Mouse (Mus musculus) heart, postnatal 10 days (tissue): ENCODE results near the gene Hoxb2. TPM values are rescaled to one million over a fixed set of nuclear protein-coding genes. Genes with fewer than 3 reads are reported as not detected.

Experiments used
- DNase-seq, 2 experiments: peaks; one replicate each; pipeline ENCODE4 v3.0.0; 2021
- intact Hi-C: fragments of 180-260 bp; cut with DNase I; formaldehyde crosslinking; loops from one replicate; pipeline ENCODE4 v1.15.1; 2025
- total RNA-seq, 2 experiments: library from RNA; stranded (reverse); gene quantifications; 2 replicates each; pipeline ENCODE4 v1.2.3; 2021

The Hoxb2 gene
- total RNA-seq, 2 experiments from 2014 or later, result 1.6 to 1.7 TPM

- intact Hi-C loops, result loop anchor here (2.0 kb wide), 1 partner anchor 38 kb away; no protein-coding TSS in a partner anchor
- DNase-seq, result peak in 1 of 2 experiments; percentile 39
These were observed 35.5 kb upstream of the Hoxb2 start for GRCm38 (mm10) chr11:96314671-96315343.

DNA sequence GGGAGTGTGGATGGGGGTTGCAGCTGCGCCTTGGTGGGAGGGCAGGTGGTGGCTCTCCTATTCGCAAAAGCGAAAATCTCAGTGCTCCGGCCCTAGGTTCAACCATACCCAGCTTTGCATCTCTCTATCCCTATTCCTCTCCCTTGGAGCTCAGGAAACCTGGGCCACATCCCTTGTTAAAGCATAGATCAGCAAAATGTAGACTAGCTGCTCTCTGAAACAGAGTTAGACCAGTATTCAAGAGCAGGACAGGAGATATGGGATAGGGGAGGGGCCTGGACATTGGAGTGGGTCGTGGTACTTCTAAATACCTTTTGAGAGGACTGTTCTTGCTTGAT, 35.0 kb upstream of the Hoxb2 start:
- no peak for DNase-seq
- intact Hi-C loops, result loop anchor here (2.0 kb wide), 1 partner anchor 37 kb away; no protein-coding TSS in a partner anchor

GRCm38 (mm10) chr11:96316696-96317607, 33.4 kb upstream of the Hoxb2 start:
- intact Hi-C loops, result no loop called here

GRCm38 (mm10) chr11:96317608-96318367, 32.5 kb upstream of the Hoxb2 start, which contains the start of gene Hoxb4:
Gene Hoxb4, plus strand, starts transcription at chr11:96318267.
- no peak for DNase-seq
- intact Hi-C loops, result no loop called here

More at GRCm38 (mm10) chr11:96316696-96317607, 33.4 kb upstream of the Hoxb2 start:
- DNase-seq, result no peak

GRCm38 (mm10) chr11:96318368-96319070, 31.8 kb upstream of the Hoxb2 start:
- intact Hi-C loops, result no loop called here
- peak in 1 of 2 experiments; percentile 57 for DNase-seq

GRCm38 (mm10) chr11:96319071-96319902, 31.0 kb upstream of the Hoxb2 start:
- no peak for DNase-seq
- intact Hi-C loops, result no loop called here

GRCm38 (mm10) chr11:96319910-96320309, 30.4 kb upstream of the Hoxb2 start:
- intact Hi-C loops, result no loop called here
- no peak for DNase-seq

GRCm38 (mm10) chr11:96320688-96321087, 29.6 kb upstream of the Hoxb2 start:
- intact Hi-C loops, result no loop called here
- DNase-seq, result no peak

DNA sequence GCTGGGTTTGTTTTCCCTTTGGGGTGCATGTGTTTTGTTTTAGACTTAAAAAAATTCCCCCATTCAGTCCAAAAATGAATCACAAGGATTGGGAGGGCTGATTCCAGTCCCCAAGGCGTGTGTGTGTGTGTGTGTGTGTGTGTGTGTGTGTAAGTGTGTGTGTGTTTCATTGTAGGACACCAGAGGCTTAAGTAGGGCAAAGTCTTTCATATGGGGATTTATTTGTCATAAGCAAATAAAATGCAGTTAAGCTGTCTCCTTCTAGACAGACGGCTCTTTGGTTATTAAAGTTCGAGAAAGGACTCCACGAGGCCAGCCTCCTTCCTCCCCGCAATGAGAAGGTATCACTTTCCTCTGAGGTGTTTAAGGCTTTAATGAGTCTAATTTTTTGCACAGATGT, 28.5 kb upstream of the Hoxb2 start:
- intact Hi-C loops, result no loop called here
- no peak for DNase-seq

DNA sequence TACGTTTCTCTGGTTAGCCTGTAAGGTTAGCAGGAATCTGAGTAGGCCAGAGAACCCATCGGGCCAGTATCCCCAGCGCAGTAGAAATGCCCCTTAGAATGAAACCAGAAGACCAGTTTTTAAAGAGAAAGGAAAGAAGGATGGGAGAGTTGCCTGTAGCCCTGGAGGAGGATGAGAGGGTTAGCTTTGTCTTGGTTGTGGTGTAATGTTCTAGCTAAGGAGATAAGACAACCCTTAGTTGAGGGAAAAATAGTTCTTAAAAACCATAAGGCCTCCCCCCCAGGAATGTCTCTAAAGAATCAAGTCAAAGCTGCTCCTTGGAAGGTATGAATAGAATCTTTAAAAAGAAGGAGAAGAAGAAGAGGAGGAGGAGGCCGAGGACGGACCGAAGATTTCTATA, 27.6 kb upstream of the Hoxb2 start:
- no peak for DNase-seq
- intact Hi-C loops, result no loop called here

GRCm38 (mm10) chr11:96323154-96323553, 27.2 kb upstream of the Hoxb2 start, which contains the start of gene Hoxb3:
Gene Hoxb3, plus strand, starts transcription at chr11:96323326.
- intact Hi-C loops, result no loop called here
- no peak for DNase-seq

DNA sequence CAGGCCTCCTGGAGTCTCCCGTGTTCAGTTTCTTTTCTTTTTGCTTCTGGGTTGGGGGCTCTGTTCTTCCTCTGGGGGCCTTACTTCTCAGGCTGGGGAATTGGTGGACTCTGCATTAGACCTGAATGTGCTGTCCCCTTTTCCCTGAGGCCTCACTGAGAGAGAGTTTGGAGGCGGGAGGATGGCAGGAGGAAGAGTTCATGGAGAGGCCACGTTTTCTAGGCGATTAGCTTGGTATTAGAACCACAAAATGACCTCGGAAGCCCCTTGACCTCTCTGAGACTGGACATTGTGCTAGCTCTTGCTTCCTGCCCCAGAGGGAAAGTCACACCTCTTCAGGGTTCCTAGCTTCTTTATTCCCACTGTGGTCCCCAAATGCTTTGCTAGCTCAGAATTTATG, 26.2 kb upstream of the Hoxb2 start:
- intact Hi-C loops, result no loop called here

GRCm38 (mm10) chr11:96324965-96325364, 25.4 kb upstream of the Hoxb2 start:
- intact Hi-C loops, result no loop called here

More for the DNA sequence above, 26.2 kb upstream of the Hoxb2 start:
- DNase-seq, result no peak

DNA sequence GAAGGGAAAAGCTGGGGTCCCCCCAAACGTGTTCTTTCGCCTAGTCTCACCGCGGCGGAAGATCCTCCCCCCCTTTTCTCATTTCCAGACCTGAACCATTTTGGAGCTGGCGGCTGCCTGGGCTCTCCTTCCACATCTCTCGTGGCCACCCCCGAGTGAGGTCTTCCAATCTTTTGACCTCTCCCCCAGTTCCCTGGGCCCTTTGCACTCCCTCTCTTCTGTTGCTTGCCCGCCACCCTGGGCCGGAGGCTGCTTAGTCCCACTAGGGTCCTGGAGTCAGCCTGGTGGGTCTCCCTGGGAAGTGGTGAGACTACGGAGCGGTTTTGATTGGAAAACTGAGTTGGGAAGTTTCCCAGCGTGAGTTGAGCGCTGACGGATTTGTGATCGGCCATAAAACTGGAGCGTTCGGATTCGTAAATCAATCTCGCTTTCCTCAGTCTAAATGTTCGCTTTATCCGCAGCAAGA, 24.5 kb upstream of the Hoxb2 start:
- DNase-seq, result no peak
- intact Hi-C loops, result no loop called here

More at GRCm38 (mm10) chr11:96324965-96325364, 25.4 kb upstream of the Hoxb2 start:
- no peak for DNase-seq

DNA sequence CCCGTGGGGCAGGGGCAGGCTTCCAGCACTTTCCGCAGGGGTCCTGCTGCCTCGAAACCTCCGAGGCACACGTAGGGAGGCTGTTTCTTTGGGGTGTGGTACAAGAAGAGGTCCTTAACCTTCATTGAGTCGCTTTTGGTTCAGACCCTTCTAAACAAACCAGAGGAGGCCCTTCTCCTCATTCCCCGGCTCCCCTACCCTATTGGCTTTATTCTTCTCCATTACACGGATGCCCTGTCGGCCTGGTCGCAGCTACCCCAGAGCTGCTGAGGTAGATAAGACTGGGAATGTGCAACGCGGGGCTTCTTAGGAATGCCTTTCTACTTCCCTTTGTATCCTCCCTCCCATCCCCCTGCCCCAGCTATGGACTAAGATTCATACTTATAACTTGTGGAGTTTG, 23.6 kb upstream of the Hoxb2 start:
- no peak for DNase-seq

DNA sequence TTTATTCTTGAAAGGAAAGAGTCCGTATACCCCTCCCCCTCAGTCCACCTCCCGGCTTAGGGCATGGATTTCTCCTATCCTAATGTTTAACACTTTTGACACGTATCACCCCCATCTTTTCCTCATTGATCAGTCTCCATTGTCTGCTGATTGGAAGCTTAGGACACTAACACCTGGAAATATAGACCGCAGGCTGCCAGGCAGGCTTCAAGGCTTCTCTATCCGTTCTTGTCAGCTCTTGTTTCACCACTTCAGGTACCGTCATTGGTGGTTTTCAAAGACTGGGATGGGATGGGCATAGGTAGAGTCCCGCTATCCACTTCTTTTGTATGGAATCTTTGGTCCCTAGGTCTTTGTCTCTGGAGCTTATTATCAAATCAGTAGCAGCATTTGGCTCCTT, 23.2 kb upstream of the Hoxb2 start:
- intact Hi-C loops, result no loop called here

More for the DNA sequence above, 23.6 kb upstream of the Hoxb2 start:
- intact Hi-C loops, result no loop called here

GRCm38 (mm10) chr11:96327750-96328149, 22.6 kb upstream of the Hoxb2 start:
- intact Hi-C loops, result no loop called here

More for the DNA sequence above, 23.2 kb upstream of the Hoxb2 start:
- DNase-seq, result no peak

DNA sequence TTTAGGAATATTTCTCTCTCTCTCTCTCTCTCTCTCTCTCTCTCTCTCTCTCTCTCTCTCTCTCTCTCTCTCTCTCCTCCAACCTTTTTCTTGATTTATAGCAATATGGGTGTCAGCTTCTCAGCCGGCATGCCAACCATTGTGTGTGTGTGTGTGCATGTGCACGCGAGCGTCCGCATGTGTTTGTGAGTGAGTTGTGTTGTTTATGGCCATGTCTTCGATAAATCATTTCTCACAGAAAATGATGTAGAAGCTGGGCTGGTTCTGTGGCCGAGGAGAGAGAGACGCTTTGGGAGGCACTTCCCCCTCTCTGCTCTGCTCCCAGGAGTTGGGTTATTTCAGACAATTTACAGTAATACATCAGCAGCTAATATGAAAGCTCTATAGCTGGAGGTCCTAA, 21.7 kb upstream of the Hoxb2 start:
- DNase-seq, result no peak
- intact Hi-C loops, result no loop called here

More at GRCm38 (mm10) chr11:96327750-96328149, 22.6 kb upstream of the Hoxb2 start:
- DNase-seq, result no peak

- DNase-seq, result no peak
- intact Hi-C loops, result no loop called here
These were observed 18.2 kb upstream of the Hoxb2 start for GRCm38 (mm10) chr11:96332105-96332504.
